Mouse (Mus musculus) cortical plate, adult 2 months (tissue): ENCODE measurements at regions not wholly inside any gene's neighbourhood (a gene's known extent, or its start where the extent isn't known, plus 50 kb on each side); places are given as distances from the start of the nearest gene placed in this dataset.

ENCODE experiments used
- H3K27ac ChIP-seq: fragments of 200-500 bp; 2 replicates; pipeline ENCODE4 v1.5.1; 2012; ENCODE audit warnings: low read length, control low read depth, inconsistent platforms; ENCODE audit not compliant: insufficient read depth
- H3K4me1 ChIP-seq: fragments of 200-500 bp; 2 replicates; pipeline ENCODE4 v1.6.1; 2011; ENCODE audit warnings: low read length; ENCODE audit not compliant: control insufficient read depth, insufficient read depth
- H3K4me3 ChIP-seq: fragments of 200-500 bp; 2 replicates; pipeline ENCODE4 v1.5.1; 2011; ENCODE audit warnings: mild to moderate bottlenecking, low read length, control low read depth; ENCODE audit not compliant: insufficient read depth
- CTCF ChIP-seq: fragments of 200-500 bp; IDR thresholded peaks from 2 replicates; pipeline ENCODE4 v1.5.1; 2011; ENCODE audit warnings: mild to moderate bottlenecking, control low read depth, low read length; ENCODE audit not compliant: insufficient read depth; ENCODE audit errors: extremely low read depth
- POLR2A ChIP-seq: fragments of 200-500 bp; IDR thresholded peaks from 2 replicates; pipeline ENCODE4 v1.6.1; 2011; ENCODE audit warnings: mild to moderate bottlenecking, low read length, control low read depth; ENCODE audit not compliant: insufficient read depth; ENCODE audit errors: extremely low read depth

GRCm38 (mm10) chr2:171677998-171678397, 365.3 kb downstream of the Cbln4 start:
- TF ChIP-seq POLR2A (no peak), CTCF (no peak)
- H3K4me3 ChIP-seq: no peak overlapping the region
- H3K4me1 ChIP-seq: no peaks in the 10 kb centered on the region
- no peak overlapping the region for H3K27ac ChIP-seq

- TF ChIP-seq POLR2A (no peak), CTCF (no peak)
- H3K4me3 ChIP-seq: no peak overlapping the region
- no peaks in the 10 kb centered on the region for H3K4me1 ChIP-seq
- no peak overlapping the region for H3K27ac ChIP-seq
These were observed 366.1 kb downstream of the Cbln4 start for GRCm38 (mm10) chr2:171677128-171677527.

GRCm38 (mm10) chr2:171676083-171676482, 367.2 kb downstream of the Cbln4 start:
- Histone ChIP-seq H3K4me1 (no peaks in the 10 kb centered on the region), H3K27ac (no peak overlapping the region), H3K4me3 (no peak overlapping the region)
- TF ChIP-seq CTCF (no peak), POLR2A (no peak)

DNA sequence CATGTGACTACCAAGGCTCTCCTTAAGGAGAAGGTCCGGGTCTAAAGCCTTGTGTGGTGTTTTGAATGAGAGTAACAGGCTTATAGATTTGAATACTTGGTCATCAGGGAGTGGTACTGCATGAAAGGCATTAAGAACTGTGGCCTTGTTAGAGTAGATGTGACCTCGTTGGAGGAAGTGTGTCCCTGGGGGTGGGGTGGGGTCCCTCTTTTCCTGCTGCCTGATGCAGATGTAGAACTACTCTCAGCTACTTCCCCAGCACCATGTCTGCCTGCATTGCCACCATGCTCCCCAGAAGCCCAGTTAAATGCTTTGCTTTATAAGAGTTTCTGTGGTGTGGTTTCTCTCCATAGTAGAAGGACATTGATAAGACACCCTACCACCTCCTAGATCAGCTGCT, 367.9 kb downstream of the Cbln4 start:
- no peak for TF ChIP-seq CTCF
- no peak for TF ChIP-seq POLR2A
- no peak overlapping the region for H3K4me3 ChIP-seq
- H3K27ac ChIP-seq: no peak overlapping the region
- no peaks in the 10 kb centered on the region for H3K4me1 ChIP-seq

GRCm38 (mm10) chr2:171670945-171671547, 372.2 kb downstream of the Cbln4 start:
- H3K4me3 ChIP-seq: no peak overlapping the region
- TF ChIP-seq POLR2A (no peak), CTCF (no peak)
- H3K4me1 ChIP-seq: no peaks in the 10 kb centered on the region; the same call in 1 of the 2 replicates
- H3K27ac ChIP-seq: no peak overlapping the region

- Histone ChIP-seq H3K4me3 (no peak overlapping the region), H3K27ac (no peak overlapping the region)
- TF ChIP-seq POLR2A: no peak
These were observed 374.2 kb downstream of the Cbln4 start for GRCm38 (mm10) chr2:171668791-171669645.

DNA sequence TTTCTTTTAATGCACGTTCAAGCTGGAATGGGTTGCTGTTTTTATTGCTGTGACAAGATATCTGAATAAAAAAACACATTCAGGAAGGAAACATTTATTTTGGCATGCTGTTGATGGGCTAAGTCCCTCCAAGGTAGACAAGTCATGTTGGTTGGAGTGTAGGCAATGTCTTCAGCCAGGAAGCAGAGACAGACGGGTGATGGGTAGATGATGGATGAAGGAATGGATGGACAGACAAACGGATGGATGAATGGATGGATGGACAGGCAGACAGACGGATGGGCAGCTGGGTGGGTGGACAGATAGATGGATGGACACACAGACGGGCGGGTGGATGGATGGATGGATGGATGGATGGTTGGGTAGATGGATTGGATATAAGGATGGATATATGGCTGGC, 380.7 kb downstream of the Cbln4 start:
- H3K4me1 ChIP-seq: no peaks in the 10 kb centered on the region
- H3K27ac ChIP-seq: no peak overlapping the region
- no peak for TF ChIP-seq CTCF
- H3K4me3 ChIP-seq: no peak overlapping the region

More at GRCm38 (mm10) chr2:171668791-171669645, 374.2 kb downstream of the Cbln4 start:
- H3K4me1 ChIP-seq: no peaks in the 10 kb centered on the region; the same call in 1 of the 2 replicates

- TF ChIP-seq POLR2A: no peak
- TF ChIP-seq CTCF: no peak
- no peak overlapping the region for H3K27ac ChIP-seq
- no peak overlapping the region for H3K4me3 ChIP-seq
- no peaks in the 10 kb centered on the region for H3K4me1 ChIP-seq
These were observed 381.3 kb downstream of the Cbln4 start for GRCm38 (mm10) chr2:171661896-171662511.

DNA sequence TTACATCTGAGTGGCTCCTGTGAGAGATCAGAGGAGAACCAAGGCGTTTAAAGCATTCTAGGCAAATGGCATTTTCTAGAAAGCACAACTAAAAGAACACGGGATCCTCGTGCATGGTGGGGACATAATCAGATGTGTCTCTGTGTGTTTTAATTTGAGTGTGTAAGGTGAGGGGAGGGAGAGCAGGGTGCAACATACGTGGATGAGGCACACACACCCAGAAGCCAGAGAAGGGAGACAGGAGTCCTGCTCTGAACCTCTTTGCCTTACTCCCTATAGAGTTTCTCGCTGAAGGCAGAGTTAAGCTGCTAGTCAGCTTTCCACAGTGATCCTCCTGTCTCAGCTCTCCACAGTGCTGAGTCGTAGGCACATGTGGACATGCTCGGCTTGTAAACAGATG, 386.1 kb downstream of the Cbln4 start:
- Histone ChIP-seq H3K27ac (no peak overlapping the region), H3K4me3 (no peak overlapping the region), H3K4me1 (no peaks in the 10 kb centered on the region)
- TF ChIP-seq CTCF: no peak
- no peak for TF ChIP-seq POLR2A

DNA sequence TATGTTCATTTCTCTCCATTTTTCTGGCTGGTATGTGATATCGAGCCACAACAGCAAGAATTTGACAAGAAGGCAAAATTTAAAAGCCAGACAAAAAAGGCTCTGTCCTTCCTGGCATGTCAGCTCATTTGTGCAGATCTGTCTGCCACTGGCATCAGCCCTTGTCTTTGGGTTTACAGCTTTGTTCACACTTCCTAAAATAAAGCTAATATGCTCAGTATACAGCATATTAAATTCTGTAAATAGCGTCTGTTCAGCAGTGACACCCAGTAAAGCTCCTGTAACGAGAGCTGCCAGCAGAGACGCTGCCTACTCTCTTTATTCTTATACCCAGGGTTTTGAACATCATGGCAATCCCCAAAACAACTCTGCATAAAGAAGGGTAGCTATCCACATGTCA, 401.5 kb downstream of the Cbln4 start:
- TF ChIP-seq POLR2A: no peak
- no peak for TF ChIP-seq CTCF
- Histone ChIP-seq H3K4me3 (no peak overlapping the region), H3K27ac (no peak overlapping the region), H3K4me1 (no peaks in the 10 kb centered on the region)
